Mouse (Mus musculus) adrenal gland, postnatal 36 days (tissue): ENCODE measurements around the gene Nlrp9a. TPM values are rescaled to one million over a fixed set of nuclear protein-coding genes. Genes with fewer than 3 reads are reported as not detected.
"Not testable (repeated sequence)": the region's sequence is repeated elsewhere in the genome, so short reads cannot be mapped to it uniquely, and the experiment has no call there.

Source experiments
- DNase-seq, 2 experiments: peaks; one replicate each; pipeline ENCODE4 v3.0.0; 2021; ENCODE audit warnings: mixed read lengths in 1 of 2
- long read RNA-seq, 2 experiments: library from polyadenylated mRNA; stranded (forward); transcript quantifications; one replicate each; pipeline ENCODE4 v2.0.0; 2021; ENCODE audit warnings: borderline sequencing depth in 2 of 2
- microRNA-seq: library from miRNA; unstranded; fragments of <30 nt; microRNA quantifications from one replicate; pipeline ENCODE4 v1.2.0, GENCODE M21; 2021
- total RNA-seq, 2 experiments: library from RNA; stranded (reverse); gene quantifications; 2 replicates each; pipeline ENCODE4 v1.2.3; 2021

The Nlrp9a gene
- total RNA-seq = not detected
- long read RNA-seq, experiment 1 = 0 reads
- long read RNA-seq, experiment 2 = 0 reads

- not testable (repeated sequence) for DNase-seq
Measured at GRCm38 (mm10) chr7:26534723-26535122, at the start of gene Nlrp9a. Gene Nlrp9a (plus strand): TSS chr7:26535023.

- not testable (repeated sequence) for DNase-seq
Measured at GRCm38 (mm10) chr7:26489514-26489913, 45.3 kb upstream of the Nlrp9a start.

- no peak for DNase-seq
Measured at GRCm38 (mm10) chr7:26589077-26589476, 54.3 kb downstream of the Nlrp9a start.

- DNase-seq = no peak
Measured at GRCm38 (mm10) chr7:26589774-26590173, 55.0 kb downstream of the Nlrp9a start.

GRCm38 (mm10) chr7:26618364-26618763 lies 83.5 kb downstream of the Nlrp9a start, which contains the start of gene Vmn1r185:
Gene Vmn1r185 (minus strand): TSS chr7:26618464.
- DNase-seq = not testable (repeated sequence)

Small RNA genes lying within 50 kb of the gene (microRNA-seq; reads per million reads assigned to microRNA genes)
- gene Gm25947 = not detected

Other genes starting within 250 kb of the Nlrp9a start
- not detected for gene Cyp2a4, start 227.9 kb upstream of the Nlrp9a start, total RNA-seq
- not detected for gene Nlrp9c, start 131.3 kb upstream of the Nlrp9a start, total RNA-seq
- not detected for gene Nlrp4a, start 99.9 kb upstream of the Nlrp9a start, total RNA-seq
- gene Vmn1r185, start 83.4 kb downstream of the Nlrp9a start, total RNA-seq = not detected
- gene Cyp2b23, start 151.4 kb downstream of the Nlrp9a start, total RNA-seq = not detected
- not detected for gene Cyp2b19, start 222.1 kb downstream of the Nlrp9a start, total RNA-seq